Mouse (Mus musculus): ENCODE data around the gene Gm49320.

GRCm38 (mm10) chr8:4211097-4211496 is 27.6 kb upstream of the Gm49320 start:
- TF ChIP-seq CTCF (IDR thresholded peaks at IDR 0.05; ENCODE audit: control insufficient read depth, insufficient read depth, low read length) (no peak), POLR2A (IDR thresholded peaks at IDR 0.05; ENCODE audit: borderline replicate concordance, control insufficient read depth, low read depth, low read length) (no peak)

Data from bone marrow, adult 2 months (tissue).